Mouse (Mus musculus) urinary bladder, postnatal 10 days (tissue): ENCODE data around the gene Rpa1.
"Not testable (repeated sequence)": the region's sequence is repeated elsewhere in the genome, so short reads cannot be mapped to it uniquely, and the experiment has no call there.

Experiments used
- DNase-seq: peaks from one replicate; pipeline ENCODE4 v3.0.0; 2022; ENCODE audit warnings: low spot score

Rpa1 gene

GRCm38 (mm10) chr11:75319246-75319645 lies 28.9 kb downstream of the Rpa1 start:
- DNase-seq, result no peak

GRCm38 (mm10) chr11:75318351-75319221 lies 29.5 kb downstream of the Rpa1 start:
- DNase-seq, result no peak

- no peak for DNase-seq
These were observed 34.3 kb downstream of the Rpa1 start for GRCm38 (mm10) chr11:75313834-75314233.

GRCm38 (mm10) chr11:75311751-75312150 lies 36.4 kb downstream of the Rpa1 start:
- DNase-seq, result no peak

- DNase-seq, result no peak
These were observed 37.3 kb downstream of the Rpa1 start for GRCm38 (mm10) chr11:75310813-75311212.

GRCm38 (mm10) chr11:75308650-75309049 lies 39.5 kb downstream of the Rpa1 start:
- no peak for DNase-seq

- DNase-seq, result no peak
These were observed 43.3 kb downstream of the Rpa1 start for GRCm38 (mm10) chr11:75304797-75305196.

- no peak for DNase-seq
These were observed 47.2 kb downstream of the Rpa1 start for GRCm38 (mm10) chr11:75300954-75301353.

GRCm38 (mm10) chr11:75299786-75300185 lies 48.3 kb downstream of the Rpa1 start:
- DNase-seq, result no peak

GRCm38 (mm10) chr11:75298491-75298890 lies 49.6 kb downstream of the Rpa1 start:
- DNase-seq, result no peak

GRCm38 (mm10) chr11:75297631-75298030 lies 50.5 kb downstream of the Rpa1 start:
- DNase-seq, result no peak

GRCm38 (mm10) chr11:75296406-75297005 lies 51.6 kb downstream of the Rpa1 start:
- no peak for DNase-seq

GRCm38 (mm10) chr11:75295534-75295933 lies 52.6 kb downstream of the Rpa1 start:
- not testable (repeated sequence) for DNase-seq

GRCm38 (mm10) chr11:75294862-75295261 lies 53.3 kb downstream of the Rpa1 start:
- DNase-seq, result no peak

- no peak for DNase-seq
These were observed 54.2 kb downstream of the Rpa1 start for GRCm38 (mm10) chr11:75293852-75294361.

- DNase-seq, result no peak
These were observed 55.8 kb downstream of the Rpa1 start for GRCm38 (mm10) chr11:75292281-75292680.

GRCm38 (mm10) chr11:75291389-75292215 lies 56.5 kb downstream of the Rpa1 start:
- no peak for DNase-seq

GRCm38 (mm10) chr11:75290566-75291271 lies 57.4 kb downstream of the Rpa1 start:
- peak; percentile 51 for DNase-seq

- DNase-seq, result no peak
These were observed 59.0 kb downstream of the Rpa1 start for GRCm38 (mm10) chr11:75289120-75289519.

GRCm38 (mm10) chr11:75288517-75288916 lies 59.6 kb downstream of the Rpa1 start:
- DNase-seq, result no peak

GRCm38 (mm10) chr11:75287940-75288339 lies 60.2 kb downstream of the Rpa1 start:
- no peak for DNase-seq

GRCm38 (mm10) chr11:75286868-75287267 lies 61.3 kb downstream of the Rpa1 start:
- DNase-seq, result no peak
